Mouse (Mus musculus) embryonic facial prominence, embryonic 12.5 days (tissue): ENCODE data around the gene Rnf26. TPM values are rescaled to one million over a fixed set of nuclear protein-coding genes. Genes with fewer than 3 reads are reported as not detected.
"Not testable (repeated sequence)": the region's sequence is repeated elsewhere in the genome, so short reads cannot be mapped to it uniquely, and the experiment has no call there.

Experiments
- ATAC-seq: fragments of 200-750 bp; cut with Nextera tagmentation; 2 replicates; pipeline ENCODE4 v1.8.0; 2017; ENCODE audit not compliant: insufficient number of reproducible peaks, insufficient read depth, low FRiP score, low TSS enrichment
- H3K27ac ChIP-seq: fragments of 300-500 bp; sonication (generic); 2 replicates; pipeline ENCODE4 v1.5.1; 2016; ENCODE audit warnings: mild to moderate bottlenecking
- H3K27me3 ChIP-seq: fragments of 300-500 bp; sonication (generic); 2 replicates; pipeline ENCODE4 v1.6.1; 2016; ENCODE audit warnings: mild to moderate bottlenecking, moderate library complexity
- H3K36me3 ChIP-seq: fragments of 300-500 bp; sonication (generic); 2 replicates; pipeline ENCODE4 v1.6.1; 2016; ENCODE audit warnings: mild to moderate bottlenecking
- H3K4me1 ChIP-seq: fragments of 300-500 bp; sonication (generic); 2 replicates; pipeline ENCODE4 v1.6.1; 2016
- H3K4me2 ChIP-seq: fragments of 300-500 bp; sonication (generic); replicated peaks from 2 replicates; pipeline ENCODE4 v1.6.1; 2016; ENCODE audit warnings: mild to moderate bottlenecking, moderate library complexity
- H3K4me3 ChIP-seq: fragments of 300-500 bp; sonication (generic); 2 replicates; pipeline ENCODE4 v1.5.1; 2016; ENCODE audit warnings: mild to moderate bottlenecking
- H3K9ac ChIP-seq: fragments of 300-500 bp; sonication (generic); 2 replicates; pipeline ENCODE4 v1.6.1; 2016; ENCODE audit warnings: mild to moderate bottlenecking, moderate library complexity
- H3K9me3 ChIP-seq: fragments of 300-500 bp; sonication (generic); 2 replicates; pipeline ENCODE4 v1.6.1; 2016; ENCODE audit warnings: mild to moderate bottlenecking, moderate library complexity
- WGBS: fragments of 180-500 bp; shearing (Covaris S2); methylation state at CpG from one replicate; pipeline ENCODE4 v1.1.7; 2016; 5-methylcytosine and 5-hydroxymethylcytosine counted together
- polyA plus RNA-seq: library from polyadenylated mRNA; unstranded; fragments of >200 nt; fragmentation: Nextera tagmentation; extraction: Ambion mirVana; gene quantifications from 2 replicates; pipeline ENCODE4 v1.2.1, GENCODE M21; 2016

Gene Rnf26
- polyA plus RNA-seq, 1 experiment from 2014 or later: 86.7 TPM

DNA sequence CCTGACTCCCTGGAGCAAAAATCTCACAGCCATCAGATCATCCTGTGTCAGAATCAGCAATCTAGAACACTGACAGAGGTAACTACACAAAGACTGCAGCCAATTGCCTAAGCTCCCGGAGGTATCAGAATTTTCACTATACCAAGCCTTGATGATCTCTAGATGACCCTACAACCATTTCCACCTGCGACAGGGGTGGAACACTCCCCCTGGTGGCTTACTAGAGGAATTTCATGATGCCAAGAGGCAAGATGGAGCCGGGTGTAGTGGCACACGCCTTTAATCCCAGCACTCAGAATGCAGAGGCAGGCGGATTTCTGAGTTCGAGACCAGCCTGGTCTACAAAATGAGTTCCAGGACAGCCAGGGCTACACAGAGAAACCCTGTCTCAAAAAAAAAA is 11.0 kb upstream of the Rnf26 start:
- no peak for ATAC-seq
- Histone ChIP-seq H3K4me1 (peaks cover under 1% of the 10 kb centered on the region; the same call in 1 of the 2 replicates), H3K4me2 (no peak overlapping the region), H3K27me3 (no peaks in the 10 kb centered on the region), H3K9me3 (no peaks in the 10 kb centered on the region), H3K36me3 (no peaks in the 10 kb centered on the region), H3K4me3 (no peak overlapping the region), H3K27ac (no peak overlapping the region), H3K9ac (no peak overlapping the region)
- 67% methylated on average over 6 of the region's 6 CpGs for whole genome bisulfite sequencing

DNA sequence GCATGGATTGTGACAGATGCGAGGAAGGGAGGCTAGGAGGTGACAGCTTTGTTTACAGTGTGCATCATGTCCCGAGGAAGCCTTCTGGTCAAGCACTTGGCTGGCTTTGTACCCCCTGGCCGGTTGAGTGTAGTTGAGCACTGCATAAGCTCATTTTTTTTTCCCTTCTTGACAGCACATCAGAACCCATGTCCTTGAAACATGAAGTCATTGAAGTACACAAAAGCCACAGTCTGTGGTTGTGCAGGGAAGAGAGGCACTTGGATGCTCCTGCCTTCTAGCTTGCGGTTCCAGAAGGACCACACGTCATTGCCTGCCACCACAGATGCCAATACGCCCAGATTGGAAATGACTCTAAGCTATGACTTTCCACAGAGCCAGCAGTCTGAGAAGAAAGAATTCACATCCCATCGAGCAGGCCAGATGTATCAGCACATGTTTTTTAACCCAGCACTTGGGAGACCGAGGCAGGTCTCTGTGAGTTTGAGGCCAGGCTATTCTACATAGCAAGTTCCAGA is 6.7 kb upstream of the Rnf26 start:
- H3K27me3 ChIP-seq: no peaks in the 10 kb centered on the region
- H3K27ac ChIP-seq: no peak overlapping the region
- no peaks in the 10 kb centered on the region for H3K9me3 ChIP-seq
- no peak for ATAC-seq
- WGBS: 78% methylated on average over 8 of the region's 8 CpGs
- H3K4me3 ChIP-seq: no peak overlapping the region
- no peaks in the 10 kb centered on the region for H3K36me3 ChIP-seq
- H3K4me1 ChIP-seq: no peaks in the 10 kb centered on the region
- H3K9ac ChIP-seq: no peak overlapping the region
- H3K4me2 ChIP-seq: no peak overlapping the region

DNA sequence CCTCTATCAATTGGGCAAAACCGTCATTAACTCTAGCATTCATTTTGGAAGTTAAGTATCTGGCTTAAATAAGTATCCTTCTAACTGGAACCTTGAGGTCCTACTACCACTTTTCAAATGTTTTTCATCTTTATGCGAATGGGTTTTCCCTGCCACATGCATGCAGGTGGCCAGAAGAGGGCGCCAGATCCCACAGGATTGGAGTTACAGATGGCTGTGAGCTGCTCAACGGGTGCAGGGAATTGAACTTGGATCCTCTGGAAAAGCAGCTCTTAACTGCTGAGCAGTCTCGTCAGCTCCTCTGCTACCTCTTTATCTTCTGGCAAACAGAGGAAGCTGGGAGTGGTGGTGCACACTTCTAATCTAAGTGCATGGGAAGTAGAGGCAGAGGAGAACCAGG is 5.7 kb upstream of the Rnf26 start:
- WGBS: 48% methylated on average over 5 of the region's 5 CpGs

DNA sequence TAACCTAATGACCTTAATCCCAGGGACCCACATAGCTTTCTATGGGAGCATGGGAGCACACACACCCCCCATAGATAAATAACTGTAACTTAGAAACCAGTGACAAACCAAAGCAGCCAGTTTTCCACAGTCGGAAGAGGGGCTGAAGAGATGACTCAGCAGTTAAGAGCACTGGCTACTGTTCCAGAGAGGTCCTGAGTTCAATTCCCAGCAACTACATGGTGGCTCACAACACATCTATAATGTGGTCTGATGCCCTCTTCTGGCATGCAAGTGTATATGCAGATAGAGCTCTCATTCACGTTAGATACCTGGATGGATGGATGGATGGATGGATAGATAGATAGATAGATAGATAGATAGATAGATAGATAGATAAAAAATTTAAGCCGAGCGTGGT is 2.9 kb upstream of the Rnf26 start:
- 88% methylated on average over 4 of the region's 4 CpGs for WGBS
- Histone ChIP-seq H3K4me2 (no peak overlapping the region), H3K27ac (no peak overlapping the region), H3K27me3 (no peaks in the 10 kb centered on the region), H3K4me3 (no peak overlapping the region), H3K9ac (no peak overlapping the region), H3K4me1 (peaks cover 4% of the 10 kb centered on the region; the same call in 1 of the 2 replicates), H3K9me3 (no peaks in the 10 kb centered on the region), H3K36me3 (no peaks in the 10 kb centered on the region)
- ATAC-seq: no peak

More for the DNA sequence above, 5.7 kb upstream of the Rnf26 start:
- ATAC-seq: no peak
- no peak overlapping the region for H3K4me2 ChIP-seq
- H3K9me3 ChIP-seq: no peaks in the 10 kb centered on the region
- no peak overlapping the region for H3K9ac ChIP-seq
- H3K36me3 ChIP-seq: no peaks in the 10 kb centered on the region
- no peak overlapping the region for H3K4me3 ChIP-seq
- H3K27me3 ChIP-seq: no peaks in the 10 kb centered on the region
- no peak overlapping the region for H3K27ac ChIP-seq
- no peaks in the 10 kb centered on the region for H3K4me1 ChIP-seq

DNA sequence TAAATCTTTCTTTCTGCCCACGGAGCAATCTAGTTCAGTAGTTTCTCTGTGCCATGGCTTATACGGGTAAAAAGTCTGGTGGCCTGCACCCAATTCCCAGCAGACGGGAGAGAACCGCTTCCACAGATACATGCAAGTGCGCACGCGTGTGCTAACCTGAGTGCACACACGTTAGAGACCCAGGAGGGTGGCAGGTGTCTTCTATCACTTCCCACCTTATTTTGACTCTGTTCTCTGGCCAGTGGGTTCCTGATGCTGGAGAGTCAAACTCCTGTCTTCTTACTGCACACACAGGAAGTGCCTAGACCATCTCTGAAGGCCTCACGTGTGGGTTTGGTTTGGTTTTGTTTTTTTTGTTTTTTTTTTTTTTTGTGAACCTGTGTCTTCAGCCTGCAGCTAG is 2.3 kb upstream of the Rnf26 start:
- no peak for ATAC-seq
- Histone ChIP-seq H3K27ac (no peak overlapping the region), H3K4me1 (peaks cover 8% of the 10 kb centered on the region), H3K4me2 (no peak overlapping the region), H3K4me3 (no peak overlapping the region), H3K27me3 (no peaks in the 10 kb centered on the region), H3K36me3 (0 out of 2 replicates have a peak, but pooled peaks cover under 1% of the 10 kb centered on the region), H3K9ac (no peak overlapping the region), H3K9me3 (no peaks in the 10 kb centered on the region)
- WGBS: 88% methylated on average over 9 of the region's 9 CpGs

DNA sequence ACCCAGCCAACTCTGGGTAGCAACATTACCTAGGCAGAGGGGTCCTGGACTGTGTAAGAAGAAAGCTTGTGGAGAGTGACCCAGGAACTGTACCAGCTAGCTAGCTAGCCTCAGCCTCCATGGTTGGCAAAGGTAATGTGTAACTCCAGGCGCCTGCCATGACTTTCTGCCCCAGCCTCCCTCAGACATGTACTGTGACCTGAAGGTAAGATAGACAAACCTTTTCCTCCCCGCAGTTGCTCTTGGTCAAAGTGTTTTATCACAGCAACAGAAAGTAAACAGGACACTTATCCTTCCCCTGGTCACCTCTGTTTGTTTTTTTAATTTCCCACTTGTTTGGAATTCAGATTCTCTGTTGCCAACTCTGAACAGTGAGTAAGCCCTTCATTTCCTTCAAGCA is 1.1 kb upstream of the Rnf26 start:
- Histone ChIP-seq H3K4me3 (no peak overlapping the region), H3K27ac (no peak overlapping the region), H3K9ac (no peak overlapping the region), H3K4me1 (peaks cover 19% of the 10 kb centered on the region), H3K36me3 (0 out of 2 replicates have a peak, but pooled peaks cover 6% of the 10 kb centered on the region), H3K4me2 (no peak overlapping the region), H3K27me3 (no peaks in the 10 kb centered on the region), H3K9me3 (no peaks in the 10 kb centered on the region)
- ATAC-seq: no peak
- WGBS: 86% methylated on average over 2 of the region's 2 CpGs

DNA sequence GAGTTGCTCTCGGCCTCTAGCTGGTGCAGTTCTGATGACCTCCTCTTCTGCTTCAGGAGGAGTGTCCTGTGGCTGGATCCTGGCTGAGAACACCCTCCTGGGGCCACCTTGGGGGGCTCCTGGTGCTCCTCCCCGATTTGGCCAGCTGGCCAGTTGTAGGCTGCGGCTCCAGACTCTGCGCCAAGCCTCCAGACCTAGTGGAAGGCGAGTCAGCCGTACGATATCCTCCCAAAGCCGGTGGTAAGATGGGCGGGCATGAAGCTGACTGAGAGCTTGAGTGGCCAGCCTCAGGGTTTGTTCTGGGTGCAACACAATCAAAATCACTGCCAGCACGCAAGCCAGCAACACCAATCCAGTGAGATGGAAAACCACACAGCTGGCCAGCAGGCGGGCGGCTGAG is 1.4 kb downstream of the Rnf26 start:
- Histone ChIP-seq H3K4me3 (peak overlapping the region; percentile 88), H3K9ac (peak overlapping the region; percentile 87; the same call in 1 of the 2 replicates), H3K4me2 (peak overlapping the region; percentile 58), H3K36me3 (peaks cover 16% of the 10 kb centered on the region; the same call in 1 of the 2 replicates), H3K4me1 (peaks cover 44% of the 10 kb centered on the region)
- H3K27me3 ChIP-seq, H3K9me3 ChIP-seq, H3K27ac ChIP-seq, ATAC-seq: not testable (repeated sequence)
- WGBS: 58% methylated on average over 9 of the region's 12 CpGs

DNA sequence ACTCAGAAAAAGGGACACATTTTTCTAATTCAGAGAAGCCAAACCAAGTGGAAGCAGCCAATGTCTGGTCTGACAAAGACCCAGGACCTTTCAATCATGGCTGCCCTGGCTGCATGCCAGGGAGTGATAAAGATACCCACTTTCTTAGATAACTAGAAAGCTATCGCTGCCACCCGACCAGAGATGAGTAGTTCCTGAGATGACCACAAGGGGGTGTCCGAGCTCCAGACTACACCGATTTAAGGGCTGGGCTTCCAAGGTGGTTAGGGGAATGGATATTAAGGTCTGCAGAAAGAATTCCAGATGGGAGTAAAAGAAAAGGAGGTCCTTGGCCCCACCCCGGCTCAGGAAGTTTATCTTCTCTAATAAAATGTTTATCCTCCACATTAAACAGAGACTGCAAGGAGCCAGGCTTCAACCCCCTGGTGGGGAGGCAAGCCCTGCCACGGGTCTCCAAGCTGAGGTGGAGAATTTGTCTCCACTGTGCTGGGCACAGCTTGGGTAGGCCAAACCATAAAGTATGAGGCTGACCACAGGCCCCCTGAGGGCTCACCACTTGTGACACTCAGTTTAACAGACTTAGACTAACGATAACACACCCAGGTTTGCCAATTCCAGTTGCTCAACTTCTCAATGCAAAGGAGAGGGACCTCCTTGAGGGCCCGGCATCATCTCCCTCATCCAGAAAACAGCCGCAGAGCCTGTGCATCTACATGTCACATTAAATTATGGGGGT is 3.8 kb downstream of the Rnf26 start:
- no peak for ATAC-seq
- H3K4me3 ChIP-seq: peak overlapping the region; percentile 22
- H3K27me3 ChIP-seq: no peaks in the 10 kb centered on the region
- H3K9me3 ChIP-seq: no peaks in the 10 kb centered on the region
- peaks cover 32% of the 10 kb centered on the region for H3K36me3 ChIP-seq
- peak overlapping the region; percentile 44 for H3K4me2 ChIP-seq
- 31% methylated on average over 9 of the region's 9 CpGs for WGBS
- H3K9ac ChIP-seq: peak overlapping the region; percentile 45; the same call in 1 of the 2 replicates
- H3K4me1 ChIP-seq: peaks cover 51% of the 10 kb centered on the region
- peak overlapping the region; percentile 30; the same call in 1 of the 2 replicates for H3K27ac ChIP-seq

DNA sequence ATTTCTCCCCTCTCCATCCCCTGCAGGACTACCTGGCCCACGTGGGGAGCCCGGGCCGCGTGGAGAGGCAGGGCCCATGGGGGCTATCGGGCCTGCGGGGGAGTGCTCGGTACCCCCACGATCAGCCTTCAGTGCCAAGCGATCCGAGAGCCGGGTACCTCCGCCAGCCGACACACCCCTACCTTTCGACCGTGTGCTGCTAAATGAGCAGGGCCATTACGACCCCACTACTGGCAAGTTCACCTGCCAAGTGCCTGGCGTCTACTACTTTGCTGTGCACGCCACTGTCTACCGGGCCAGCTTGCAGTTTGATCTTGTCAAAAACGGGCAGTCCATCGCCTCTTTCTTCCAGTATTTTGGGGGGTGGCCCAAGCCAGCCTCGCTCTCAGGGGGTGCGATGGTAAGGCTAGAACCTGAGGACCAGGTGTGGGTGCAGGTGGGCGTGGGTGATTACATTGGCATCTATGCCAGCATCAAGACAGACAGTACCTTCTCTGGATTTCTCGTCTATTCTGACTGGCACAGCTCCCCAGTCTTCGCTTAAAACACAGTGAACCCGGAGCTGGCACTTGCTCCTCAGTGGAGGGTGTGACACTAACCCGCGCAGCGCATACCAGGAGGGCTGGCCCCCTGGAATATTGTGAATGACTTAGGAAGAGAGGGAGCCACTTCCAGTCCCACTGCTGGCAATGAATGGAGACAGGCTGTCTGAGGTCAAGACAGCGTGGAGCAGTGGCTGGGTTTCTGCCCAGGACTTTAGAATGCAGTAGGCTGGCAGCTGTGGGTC is 4.9 kb downstream of the Rnf26 start:
- Histone ChIP-seq H3K9me3 (no peaks in the 10 kb centered on the region), H3K4me3 (no peak overlapping the region), H3K4me1 (peaks cover 51% of the 10 kb centered on the region), H3K27ac (0 out of 2 replicates have a peak overlapping the region, but pooled peaks have one; percentile 30), H3K4me2 (peak overlapping the region; percentile 44), H3K36me3 (peaks cover 37% of the 10 kb centered on the region), H3K27me3 (no peaks in the 10 kb centered on the region), H3K9ac (peak overlapping the region; percentile 36; the same call in 1 of the 2 replicates)
- WGBS: 79% methylated on average over 31 of the region's 31 CpGs
- ATAC-seq: no peak

DNA sequence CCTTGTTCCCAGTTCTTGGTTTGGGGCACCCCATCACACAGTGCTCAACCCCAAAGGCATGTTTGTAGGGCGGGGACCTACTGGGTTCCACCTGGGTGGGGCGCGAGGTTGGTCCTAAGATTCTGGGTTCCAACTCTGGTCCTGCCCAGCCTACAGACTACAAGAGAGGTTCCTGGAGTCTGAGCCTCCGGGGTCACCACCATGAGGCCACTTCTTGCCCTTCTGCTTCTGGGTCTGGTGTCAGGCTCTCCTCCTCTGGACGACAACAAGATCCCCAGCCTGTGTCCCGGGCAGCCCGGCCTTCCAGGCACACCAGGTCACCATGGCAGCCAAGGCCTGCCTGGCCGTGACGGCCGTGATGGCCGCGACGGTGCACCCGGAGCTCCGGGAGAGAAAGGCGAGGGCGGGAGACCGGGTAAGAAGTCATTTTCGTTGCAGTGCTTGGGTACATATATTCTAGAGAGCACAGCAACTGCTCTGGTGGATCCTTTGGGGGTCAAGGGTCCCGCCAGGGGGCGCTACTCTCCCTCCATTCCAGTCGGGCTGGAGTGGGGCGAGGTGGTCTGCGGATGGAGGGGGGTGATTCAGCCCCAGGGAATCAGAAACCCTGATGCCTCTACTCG is 5.6 kb downstream of the Rnf26 start:
- Histone ChIP-seq H3K4me2 (peak overlapping the region; percentile 36), H3K36me3 (peaks cover 37% of the 10 kb centered on the region), H3K9ac (peak overlapping the region; percentile 36; the same call in 1 of the 2 replicates), H3K4me3 (no peak overlapping the region), H3K27ac (peak overlapping the region; percentile 52), H3K9me3 (no peaks in the 10 kb centered on the region), H3K4me1 (peaks cover 51% of the 10 kb centered on the region), H3K27me3 (no peaks in the 10 kb centered on the region)
- WGBS: 40% methylated on average over 25 of the region's 25 CpGs
- no peak for ATAC-seq

DNA sequence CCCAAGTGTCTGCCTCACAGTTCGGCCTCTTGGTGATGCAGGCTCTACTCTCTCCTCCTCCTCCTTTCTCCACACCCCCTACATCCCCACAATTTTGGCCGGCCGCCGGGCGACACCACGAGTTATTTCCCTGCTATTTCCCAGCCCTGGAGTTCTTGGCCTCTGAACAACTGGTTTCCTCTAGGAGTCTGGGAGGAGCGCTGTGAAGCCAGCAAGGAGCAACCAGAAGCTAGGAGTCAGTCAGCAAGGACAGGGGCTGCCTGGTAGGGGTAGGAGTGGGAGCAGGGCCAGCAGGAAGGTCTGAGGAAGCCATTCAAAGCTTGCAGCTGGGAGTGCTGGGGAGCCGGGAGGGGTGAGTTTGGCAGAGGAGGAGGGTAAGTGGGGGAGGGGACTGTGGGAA is 6.2 kb downstream of the Rnf26 start, which contains the start of gene C1qtnf5:
Gene C1qtnf5 (plus strand): TSS at position 136 of the 400 bp plus-strand sequence.
- Histone ChIP-seq H3K27ac (peak within 1 kb of the TSS; percentile 52), H3K4me1 (peaks cover 51% of the 10 kb centered on the region), H3K4me2 (peak within 1 kb of the TSS; percentile 36), H3K9ac (peak within 1 kb of the TSS; percentile 36), H3K9me3 (no peaks in the 10 kb centered on the region), H3K27me3 (no peaks in the 10 kb centered on the region), H3K36me3 (peaks cover 37% of the 10 kb centered on the region), H3K4me3 (peak within 1 kb of the TSS; percentile 7; the same call in 1 of the 2 replicates)
- ATAC-seq: no peak
- 33% methylated on average over 8 of the region's 8 CpGs for WGBS
